Mouse (Mus musculus) E14TG2a.4 (cell line): Measurements from ENCODE around the gene Sdcbp2.

Experiments used
- H3K27me3 ChIP-seq: 2 replicates; pipeline ENCODE4 v1.6.1; 2014; ENCODE audit warnings: low read length, control low read depth; ENCODE audit not compliant: insufficient read depth
- H3K36me3 ChIP-seq: 2 replicates; pipeline ENCODE4 v1.6.1; 2014; ENCODE audit warnings: low read length, control low read depth; ENCODE audit not compliant: insufficient read depth
- H3K4me1 ChIP-seq: replicated peaks from 2 replicates; pipeline ENCODE4 v1.6.1; 2014; ENCODE audit warnings: low read depth, low read length, control low read depth
- H3K4me3 ChIP-seq: replicated peaks from 2 replicates; pipeline ENCODE4 v1.5.1; 2014; ENCODE audit warnings: mild to moderate bottlenecking, low read length
- H3K9me3 ChIP-seq: 2 replicates; pipeline ENCODE4 v1.6.1; 2014; ENCODE audit warnings: low read length, control low read depth
- CTCF ChIP-seq: conservative IDR thresholded peaks from 2 replicates; pipeline ENCODE4 v1.5.1; 2014; ENCODE audit warnings: low read length
- NANOG ChIP-seq: IDR thresholded peaks from 2 replicates; pipeline ENCODE4 v1.6.1; 2014; ENCODE audit warnings: borderline replicate concordance, low read length, mixed read lengths
- POU5F1 ChIP-seq: IDR thresholded peaks from 2 replicates; pipeline ENCODE4 v1.6.1; 2014; ENCODE audit warnings: low read length, borderline replicate concordance

Sdcbp2 gene

GRCm38 (mm10) chr2:151575699-151576389, 3.4 kb downstream of the Sdcbp2 start:
- TF ChIP-seq NANOG: no peak
- TF ChIP-seq CTCF: no peak
- Histone ChIP-seq H3K27me3 (peaks cover 29% of the 10 kb centered on the region), H3K9me3 (no peaks in the 10 kb centered on the region), H3K4me3 (peak overlapping the region; percentile 75), H3K36me3 (no peaks in the 10 kb centered on the region), H3K4me1 (peaks cover 41% of the 10 kb centered on the region)

- Histone ChIP-seq H3K4me1 (peaks cover 24% of the 10 kb centered on the region), H3K4me3 (no peak overlapping the region), H3K36me3 (no peaks in the 10 kb centered on the region), H3K9me3 (no peaks in the 10 kb centered on the region), H3K27me3 (peaks cover 24% of the 10 kb centered on the region)
- TF ChIP-seq CTCF (no peak), NANOG (no peak), POU5F1 (no peak)
Observed at GRCm38 (mm10) chr2:151579183-151579582, 6.8 kb downstream of the Sdcbp2 start.

- TF ChIP-seq POU5F1 (no peak), NANOG (no peak), CTCF (no peak)
- Histone ChIP-seq H3K27me3 (peaks cover 24% of the 10 kb centered on the region), H3K9me3 (no peaks in the 10 kb centered on the region), H3K4me1 (peaks cover 10% of the 10 kb centered on the region), H3K36me3 (no peaks in the 10 kb centered on the region), H3K4me3 (no peak overlapping the region)
Observed at GRCm38 (mm10) chr2:151580945-151581344, 8.5 kb downstream of the Sdcbp2 start.

- H3K9me3 ChIP-seq: no peaks in the 10 kb centered on the region
- H3K4me1 ChIP-seq: no peaks in the 10 kb centered on the region
- H3K4me3 ChIP-seq: no peak overlapping the region
- no peaks in the 10 kb centered on the region; the same call in 1 of the 2 replicates for H3K27me3 ChIP-seq
- no peaks in the 10 kb centered on the region for H3K36me3 ChIP-seq
- TF ChIP-seq POU5F1 (no peak), CTCF (no peak), NANOG (no peak)
Observed at GRCm38 (mm10) chr2:151585934-151586333, 13.5 kb downstream of the Sdcbp2 start.

- H3K9me3 ChIP-seq: no peaks in the 10 kb centered on the region
Observed at GRCm38 (mm10) chr2:151586807-151587206, 14.4 kb downstream of the Sdcbp2 start.

GRCm38 (mm10) chr2:151587306-151587705, 14.9 kb downstream of the Sdcbp2 start:
- no peak for TF ChIP-seq NANOG
- TF ChIP-seq POU5F1: no peak
- no peak for TF ChIP-seq CTCF
- Histone ChIP-seq H3K36me3 (no peaks in the 10 kb centered on the region), H3K4me3 (no peak overlapping the region), H3K9me3 (no peaks in the 10 kb centered on the region), H3K27me3 (peaks cover 10% of the 10 kb centered on the region), H3K4me1 (no peaks in the 10 kb centered on the region)

More at GRCm38 (mm10) chr2:151586807-151587206, 14.4 kb downstream of the Sdcbp2 start:
- Histone ChIP-seq H3K36me3 (no peaks in the 10 kb centered on the region), H3K4me1 (no peaks in the 10 kb centered on the region), H3K27me3 (peaks cover 5% of the 10 kb centered on the region), H3K4me3 (no peak overlapping the region)
- TF ChIP-seq NANOG: no peak
- TF ChIP-seq POU5F1: no peak
- TF ChIP-seq CTCF: no peak

- Histone ChIP-seq H3K36me3 (no peaks in the 10 kb centered on the region), H3K4me3 (no peak overlapping the region), H3K9me3 (no peaks in the 10 kb centered on the region), H3K4me1 (peaks cover 28% of the 10 kb centered on the region), H3K27me3 (peaks cover 79% of the 10 kb centered on the region)
- no peak for TF ChIP-seq POU5F1
- TF ChIP-seq CTCF: no peak
- TF ChIP-seq NANOG: no peak
Observed at GRCm38 (mm10) chr2:151598068-151598467, 25.6 kb downstream of the Sdcbp2 start.

GRCm38 (mm10) chr2:151602106-151602505, 29.7 kb downstream of the Sdcbp2 start:
- TF ChIP-seq CTCF: no peak
- no peak for TF ChIP-seq NANOG
- TF ChIP-seq POU5F1: no peak
- no peak overlapping the region for H3K4me3 ChIP-seq
- peaks cover 28% of the 10 kb centered on the region for H3K4me1 ChIP-seq
- H3K9me3 ChIP-seq: no peaks in the 10 kb centered on the region
- H3K27me3 ChIP-seq: peaks cover 58% of the 10 kb centered on the region
- H3K36me3 ChIP-seq: no peaks in the 10 kb centered on the region

GRCm38 (mm10) chr2:151603630-151604029, 31.2 kb downstream of the Sdcbp2 start:
- Histone ChIP-seq H3K4me3 (no peak overlapping the region), H3K36me3 (no peaks in the 10 kb centered on the region), H3K9me3 (no peaks in the 10 kb centered on the region), H3K4me1 (peaks cover 28% of the 10 kb centered on the region), H3K27me3 (peaks cover 51% of the 10 kb centered on the region)
- TF ChIP-seq POU5F1 (no peak), CTCF (no peak), NANOG (no peak)
